Mouse (Mus musculus) E14TG2a.4 (cell line): ENCODE data around the gene Slc38a4.

ENCODE experiments used
- CTCF ChIP-seq: conservative IDR thresholded peaks from 2 replicates; pipeline ENCODE4 v1.5.1; 2014; ENCODE audit warnings: low read length
- NANOG ChIP-seq: IDR thresholded peaks from 2 replicates; pipeline ENCODE4 v1.6.1; 2014; ENCODE audit warnings: borderline replicate concordance, low read length, mixed read lengths
- POU5F1 ChIP-seq: IDR thresholded peaks from 2 replicates; pipeline ENCODE4 v1.6.1; 2014; ENCODE audit warnings: low read length, borderline replicate concordance

GRCm38 (mm10) chr15:97028651-97029050 lies 27.1 kb downstream of the Slc38a4 start:
- TF ChIP-seq CTCF (no peak), POU5F1 (no peak), NANOG (no peak)
